15 mouse cellular contexts compared by ENCODE assay signal in genomic region chr7:120897711-120898335, GRCm38 (mm10). TPM values are rescaled to one million over a fixed set of nuclear protein-coding genes. Genes with fewer than 3 reads are reported as not detected.
DNase-seq lines count a peak whose midpoint lies in the region; ATAC-seq and TF ChIP-seq lines count a peak whose summit lies in the region.
"Had no signal": no experiment of that assay in that cellular context is flagged by ENCODE, and none has a peak within 500 bp of the region (broad histone marks: within the 10 kb centered on the region; RNA-seq: fewer than 3 reads in every experiment).

No protein-coding gene starts in this region.

- H3K9me3 ChIP-seq in lung, postnatal 0 days (ENCODE audit: low read length) = no peaks in the 10 kb centered on the region
- H3K9me3 ChIP-seq: heart, embryonic 13.5 days; lung, embryonic 15.5 days had no signal

- ATAC-seq in lung, postnatal 0 days = peak; percentile 14; the same call in 1 of the 2 replicates
- ATAC-seq: forebrain, embryonic 14.5 days had no signal

- H3K27me3 ChIP-seq in lung, postnatal 0 days (replicated peaks; ENCODE audit: insufficient read depth, low read length) = no peaks in the 10 kb centered on the region
- H3K27me3 ChIP-seq: heart, embryonic 13.5 days; lung, embryonic 15.5 days had no signal

- DNase-seq in adrenal gland, adult 2 months = peak; percentile 33
- no peak for DNase-seq in adrenal gland, adult 18-20 months (ENCODE audit: low spot score in 2 of 2)
- DNase-seq in lung, postnatal 0 days (ENCODE audit: low spot score) = no peak
- no peak for DNase-seq in lung, adult 2 months
- peak; percentile 80 for DNase-seq in cerebellum, adult 9-11 months
- no peak for DNase-seq in MN1 (ENCODE audit: low spot score)
- DNase-seq in T-cell, adult 2 months (ENCODE audit: low spot score) = no peak
- no peak for DNase-seq in urinary bladder, postnatal 14 days (ENCODE audit: low spot score)
- DNase-seq: kidney, adult 8-10 months; liver; right cerebral cortex, postnatal 14 days had no signal

- H3K9ac ChIP-seq in lung, postnatal 0 days (replicated peaks; ENCODE audit: low read depth) = no peak overlapping the region
- H3K9ac ChIP-seq: heart, embryonic 13.5 days; lung, embryonic 15.5 days had no signal

- TF ChIP-seq EP300 in lung, postnatal 0 days (IDR thresholded peaks at IDR 0.05) = no peak

- H3K4me3 ChIP-seq in lung, postnatal 0 days (ENCODE audit: low read depth, low read length) = no peak overlapping the region
- no peak overlapping the region for H3K4me3 ChIP-seq in lung, adult 2 months (replicated peaks; ENCODE audit: extremely low read depth, low read depth, low read length)
- H3K4me3 ChIP-seq: heart, embryonic 13.5 days; lung, embryonic 15.5 days; myocyte had no signal

- WGBS in lung, postnatal 0 days = 70% methylated on average over 9 of the region's 9 CpGs
- WGBS in lung, adult 2 months = 80% methylated on average over 9 of the region's 9 CpGs

- H3K27ac ChIP-seq in lung, postnatal 0 days (ENCODE audit: low read length) = no peak overlapping the region
- H3K27ac ChIP-seq: heart, embryonic 13.5 days; lung, embryonic 15.5 days had no signal

- no peak overlapping the region for H3K4me2 ChIP-seq in lung, postnatal 0 days (replicated peaks; ENCODE audit: low read depth, low read length)
- H3K4me2 ChIP-seq: heart, embryonic 13.5 days; lung, embryonic 15.5 days had no signal

- peaks cover 31% of the 10 kb centered on the region for H3K36me3 ChIP-seq in lung, postnatal 0 days (ENCODE audit: insufficient read depth, low read length)

- no peak for TF ChIP-seq CTCF in lung, postnatal 0 days (IDR thresholded peaks at IDR 0.05)
- no peak for TF ChIP-seq CTCF in lung, adult 2 months (IDR thresholded peaks at IDR 0.05; ENCODE audit: insufficient read depth, low read length)

- H3K4me1 ChIP-seq in lung, postnatal 0 days (ENCODE audit: insufficient read depth, low read depth, low read length) = no peaks in the 10 kb centered on the region
- H3K4me1 ChIP-seq in lung, adult 2 months (ENCODE audit: control insufficient read depth, insufficient read depth, low read length) = no peaks in the 10 kb centered on the region
- H3K4me1 ChIP-seq: lung, embryonic 15.5 days had no signal

- no peak for TF ChIP-seq POLR2A in lung, adult 2 months (IDR thresholded peaks at IDR 0.05; ENCODE audit: borderline replicate concordance, extremely low read depth, low read depth, low read length)

RNA-seq across cellular contexts. Expression of gene Polr3e, which starts 19.7 kb away (rescaled TPM):
- total RNA-seq in adrenal gland, adult 2 months (2021) = 10 to 100 TPM; 22.5 to 23.0 TPM
- 15.1 and 15.5 TPM in 2 replicates for polyA plus RNA-seq in adrenal gland, adult 2 months (2012; rRNA removed)
- total RNA-seq in adrenal gland, adult 18-20 months (2021) = 10 to 100 TPM; 20.8 to 23.5 TPM
- 14.4 and 14.6 TPM in 2 replicates for polyA plus RNA-seq in lung, postnatal 0 days (2015; fragmentation: Nextera tagmentation; extraction: Ambion mirVana)
- 12.6 and 14.4 TPM in 2 replicates for polyA plus RNA-seq in lung, adult 2 months (2012; rRNA removed)

RNA-seq across cellular contexts. Expression of gene Eef2k, which starts 55.2 kb away (rescaled TPM):
- total RNA-seq in adrenal gland, adult 2 months (2021) = 10 to 100 TPM; 28.3 to 37.6 TPM
- 16.6 and 17.1 TPM in 2 replicates for polyA plus RNA-seq in adrenal gland, adult 2 months (2012; rRNA removed)
- 10 to 100 TPM; 20.9 to 22.4 TPM for total RNA-seq in adrenal gland, adult 18-20 months (2021)
- polyA plus RNA-seq in lung, postnatal 0 days (2015; fragmentation: Nextera tagmentation; extraction: Ambion mirVana) = 16.0 and 16.8 TPM in 2 replicates
- 12.0 and 13.9 TPM in 2 replicates for polyA plus RNA-seq in lung, adult 2 months (2012; rRNA removed)

Comparison
In these comparisons a context has a peak if more than half of its experiments do, and no peak if none do; other contexts are left out.
1. DNase-seq: peak in adrenal gland, adult 2 months (single experiment) and cerebellum, adult 9-11 months (single experiment); none in adrenal gland, adult 18-20 months (0 of 2), lung, postnatal 0 days (single experiment), lung, adult 2 months (single experiment), MN1 (single experiment), T-cell, adult 2 months (single experiment) and urinary bladder, postnatal 14 days (single experiment).